Mouse (Mus musculus) bone marrow, adult 2 months (tissue): ENCODE measurements around the gene Acot5.

Experiments
- CTCF ChIP-seq: fragments of 200-500 bp; IDR thresholded peaks from 2 replicates; pipeline ENCODE4 v1.5.1; 2011; ENCODE audit warnings: low read length, control low read depth; ENCODE audit not compliant: control insufficient read depth, insufficient read depth
- POLR2A ChIP-seq: fragments of 200-500 bp; IDR thresholded peaks from 2 replicates; pipeline ENCODE4 v1.6.1; 2011; ENCODE audit warnings: low read depth, mild to moderate bottlenecking, control low read depth, low read length, borderline replicate concordance; ENCODE audit not compliant: control insufficient read depth

DNA sequence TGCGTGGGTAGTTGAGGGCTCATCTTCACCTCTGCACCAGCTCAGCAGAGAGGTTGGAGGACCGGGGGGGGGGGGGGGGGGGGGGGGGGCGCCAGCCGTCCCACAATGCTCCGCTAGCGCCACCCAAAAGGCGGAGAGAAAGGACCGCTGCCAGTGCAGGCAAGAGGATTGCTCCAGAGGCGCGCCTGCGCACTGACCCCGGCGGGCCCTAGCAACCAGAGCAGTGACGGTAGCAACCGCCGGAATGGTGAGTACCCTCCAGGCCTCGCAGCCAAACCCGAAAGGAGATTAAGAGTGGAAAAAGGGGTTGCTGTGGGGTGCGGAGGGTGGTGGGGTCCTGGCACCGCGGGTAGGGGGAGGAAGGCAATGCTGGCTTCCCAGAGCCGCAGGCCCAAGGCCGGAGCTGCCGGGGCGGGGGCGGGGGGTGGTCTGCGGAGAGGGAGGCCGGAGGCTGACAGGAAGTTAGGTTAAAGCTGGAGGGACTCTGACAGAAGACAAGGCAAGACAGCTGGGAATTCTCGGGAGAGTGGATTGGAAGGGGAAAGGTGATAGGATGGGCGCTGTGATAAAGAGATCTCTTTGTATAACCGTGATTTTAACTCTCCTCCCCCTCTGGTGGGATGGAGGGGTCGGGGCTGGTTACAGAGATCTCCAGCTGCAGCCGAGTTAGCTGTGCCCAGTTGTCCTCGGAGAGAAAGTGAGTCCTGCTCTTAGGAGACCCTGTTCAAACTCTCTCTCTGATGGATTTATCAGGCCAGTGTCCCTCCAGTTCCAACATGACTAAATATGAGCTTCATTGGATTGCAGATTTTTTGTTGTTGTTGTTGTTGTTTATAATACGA lies 45.2 kb downstream of the Acot5 start, which contains the start of gene Dnal1:
- TF ChIP-seq CTCF, result no peak
- TF ChIP-seq POLR2A, result no peak
